Mouse (Mus musculus): Measurements from ENCODE around the gene Rdh5.

DNA sequence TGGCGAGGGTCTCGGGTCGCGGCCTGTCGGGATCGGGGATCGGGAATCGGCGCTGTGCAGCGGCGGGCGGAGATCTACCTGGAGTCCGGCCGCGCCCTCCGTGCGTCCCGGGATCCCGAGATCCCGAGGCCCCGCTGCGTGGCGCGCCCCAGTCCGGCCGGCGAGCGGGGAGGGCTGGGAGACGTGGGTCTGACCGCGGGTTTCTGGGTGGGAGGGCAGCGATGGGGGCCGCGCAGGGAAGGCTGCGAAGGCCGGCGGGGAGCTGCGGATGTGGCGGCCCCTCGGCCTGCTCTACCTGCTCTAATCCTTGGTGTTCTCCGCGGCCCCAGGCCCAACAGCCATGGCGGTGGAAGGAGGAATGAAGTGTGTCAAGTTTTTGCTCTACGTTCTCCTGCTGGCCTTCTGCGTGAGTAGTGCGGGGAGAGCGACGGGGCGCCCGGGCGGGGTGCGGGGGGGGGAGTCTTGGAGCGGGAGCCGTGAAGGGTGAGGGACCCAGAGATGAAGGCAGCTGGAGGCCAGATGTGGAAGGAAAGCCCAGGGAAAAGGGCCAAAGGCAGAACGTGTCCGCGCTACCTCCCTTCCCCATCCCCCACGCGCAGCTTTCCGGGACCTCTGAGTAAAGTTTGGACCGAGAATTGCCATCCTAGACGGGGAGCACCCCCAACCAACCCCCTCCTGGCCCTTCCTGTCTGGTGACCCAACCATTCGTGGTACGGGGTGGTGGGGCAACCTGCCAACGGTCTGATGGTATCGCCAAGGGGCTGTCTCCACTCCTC lies 12.4 kb downstream of the Rdh5 start:
- TF ChIP-seq CTCF (IDR thresholded peaks at IDR 0.05; ENCODE audit: borderline replicate concordance, extremely low read depth, insufficient read depth, insufficient read length) (no peak), POLR2A (IDR thresholded peaks at IDR 0.05; ENCODE audit: borderline replicate concordance, extremely low read depth, insufficient read depth, insufficient read length, poor library complexity, severe bottlenecking) (0 out of 2 replicates have a peak, but pooled peaks have one; percentile 2)

Data from brain, embryonic 14.5 days (tissue).